ENCODE assay signal across 26 mouse cellular contexts in the genomic region with DNA sequence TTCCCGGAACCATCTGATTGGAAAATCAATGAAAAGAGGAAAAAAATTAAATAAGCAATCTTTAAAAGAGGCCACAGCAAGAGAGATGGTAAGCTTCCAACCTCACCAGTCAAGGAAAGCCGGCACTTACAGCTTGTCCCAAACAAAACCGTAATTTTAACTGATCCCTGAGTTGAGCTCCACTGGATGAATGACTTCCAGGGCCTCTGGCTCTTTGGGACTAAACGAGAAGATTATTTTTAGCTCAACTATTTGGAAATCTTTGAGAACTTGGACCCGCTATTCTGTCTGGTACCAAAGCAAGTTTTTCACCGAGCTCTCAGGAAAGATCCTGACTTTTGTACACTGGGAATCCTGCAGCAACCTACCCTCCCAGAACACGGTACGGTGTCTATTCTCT.
DNase-seq lines count a peak whose midpoint lies in the region; ATAC-seq and TF ChIP-seq lines count a peak whose summit lies in the region.
"Had no signal": no experiment of that assay in that cellular context is flagged by ENCODE, and none has a peak within 500 bp of the region (broad histone marks: within the 10 kb centered on the region; RNA-seq: fewer than 3 reads in every experiment).

No protein-coding gene starts in this region.

- H3K27ac ChIP-seq in gastrocnemius, adult 2 months, result peak overlapping the region; percentile 50
- peak overlapping the region; percentile 51 for H3K27ac ChIP-seq in heart, adult 2 months
- H3K27ac ChIP-seq in kidney, adult 2 months (ENCODE audit: insufficient read depth, low read depth, low read length), result no peak overlapping the region
- H3K27ac ChIP-seq in kidney, embryonic 16.5 days (ENCODE audit: low read length), result no peak overlapping the region
- H3K27ac ChIP-seq: embryonic facial prominence, embryonic 10.5 days; embryonic facial prominence, embryonic 13.5 days; forebrain, embryonic 12.5 days; forebrain, embryonic 15.5 days; heart, embryonic 13.5 days; hindbrain, embryonic 12.5 days; hindbrain, embryonic 15.5 days had no signal

- H3K9ac ChIP-seq in heart, adult 2 months (ENCODE audit: low read depth, low read length), result no peak overlapping the region
- H3K9ac ChIP-seq in kidney, embryonic 16.5 days (replicated peaks; ENCODE audit: low read length), result no peak overlapping the region
- H3K9ac ChIP-seq: embryonic facial prominence, embryonic 13.5 days; forebrain, embryonic 12.5 days; forebrain, embryonic 15.5 days; heart, embryonic 13.5 days; hindbrain, embryonic 12.5 days; hindbrain, embryonic 15.5 days had no signal

- H3K4me3 ChIP-seq in gastrocnemius, adult 2 months, result peak overlapping the region; percentile 21
- no peak overlapping the region for H3K4me3 ChIP-seq in heart, adult 2 months
- H3K4me3 ChIP-seq in kidney, adult 2 months (ENCODE audit: insufficient read depth, low read depth, low read length), result no peak overlapping the region
- H3K4me3 ChIP-seq in kidney, embryonic 16.5 days (ENCODE audit: low read length), result no peak overlapping the region
- H3K4me3 ChIP-seq: embryonic facial prominence, embryonic 10.5 days; embryonic facial prominence, embryonic 13.5 days; erythroblast, embryonic 14.5 days; forebrain, embryonic 12.5 days; forebrain, embryonic 15.5 days; heart, embryonic 13.5 days; hindbrain, embryonic 12.5 days; hindbrain, embryonic 15.5 days had no signal

- DNase-seq in gastrocnemius, adult 2 months, result no peak
- no peak for DNase-seq in gastrocnemius, postnatal 14 days
- DNase-seq in heart, adult 2 months, result no peak
- DNase-seq in heart, postnatal 36 days, result no peak
- peak; percentile 7 for DNase-seq in kidney, adult 2 months
- peak; percentile 29 for DNase-seq in skeletal muscle tissue, adult 2 months (ENCODE audit: low read depth, low spot score)
- DNase-seq: adrenal gland, adult 2 months; adrenal gland, postnatal 14 days; B cell, adult 2 months; cerebellum, adult 11-12 months; cerebellum, adult 8-10 months; cerebellum, postnatal 10 days; cerebellum, postnatal 36 days; embryo, embryonic 11 days; gastrocnemius, postnatal 25 days; kidney, adult 8-10 months had no signal

- TF ChIP-seq CTCF in gastrocnemius, adult 2 months (IDR thresholded peaks at IDR 0.05), result no peak
- TF ChIP-seq CTCF in heart, adult 2 months (IDR thresholded peaks at IDR 0.05), result no peak
- TF ChIP-seq CTCF in kidney, adult 2 months (conservative IDR thresholded peaks at IDR 0.05; ENCODE audit: insufficient read depth, insufficient read length, low read depth, low read length), result no peak

- intact Hi-C loops in gastrocnemius, adult 2 months (cut with DNase I), result no loop called here
- intact Hi-C loops in gastrocnemius, postnatal 14 days (cut with DNase I; ENCODE audit: low total_unique reads), result no loop called here
- intact Hi-C loops in heart, adult 2 months (cut with DNase I), result no loop called here
- intact Hi-C loops in heart, postnatal 36 days (cut with DNase I), result no loop called here

- no peak for TF ChIP-seq EP300 in heart, adult 2 months (IDR thresholded peaks at IDR 0.05; ENCODE audit: insufficient read depth, low read depth, low read length)

- no peak overlapping the region for H3K4me2 ChIP-seq in kidney, embryonic 16.5 days (replicated peaks; ENCODE audit: low read depth, low read length)
- H3K4me2 ChIP-seq: embryonic facial prominence, embryonic 13.5 days; forebrain, embryonic 12.5 days; forebrain, embryonic 15.5 days; heart, embryonic 13.5 days; hindbrain, embryonic 12.5 days; hindbrain, embryonic 15.5 days had no signal

- H3K9me3 ChIP-seq in kidney, embryonic 16.5 days (ENCODE audit: low read length), result no peaks in the 10 kb centered on the region
- H3K9me3 ChIP-seq: embryonic facial prominence, embryonic 10.5 days; embryonic facial prominence, embryonic 13.5 days; forebrain, embryonic 12.5 days; forebrain, embryonic 15.5 days; heart, embryonic 13.5 days; hindbrain, embryonic 12.5 days; hindbrain, embryonic 15.5 days had no signal

- no peaks in the 10 kb centered on the region for H3K4me1 ChIP-seq in heart, adult 2 months (ENCODE audit: control insufficient read depth, insufficient read depth, low read length)
- no peaks in the 10 kb centered on the region for H3K4me1 ChIP-seq in kidney, adult 2 months (ENCODE audit: control insufficient read depth, insufficient read depth, low read length)
- H3K4me1 ChIP-seq in kidney, embryonic 16.5 days (ENCODE audit: insufficient read depth, low read length), result no peaks in the 10 kb centered on the region
- H3K4me1 ChIP-seq: embryonic facial prominence, embryonic 10.5 days; embryonic facial prominence, embryonic 13.5 days; forebrain, embryonic 12.5 days; forebrain, embryonic 15.5 days; heart, embryonic 13.5 days; hindbrain, embryonic 12.5 days; hindbrain, embryonic 15.5 days had no signal

- no peaks in the 10 kb centered on the region for H3K36me3 ChIP-seq in heart, adult 2 months (ENCODE audit: control insufficient read depth, insufficient read depth, low read length)
- H3K36me3 ChIP-seq in kidney, adult 2 months (ENCODE audit: control insufficient read depth, insufficient read depth, low read length), result no peaks in the 10 kb centered on the region
- H3K36me3 ChIP-seq in kidney, embryonic 16.5 days (ENCODE audit: insufficient read depth, low read length), result no peaks in the 10 kb centered on the region
- H3K36me3 ChIP-seq: embryonic facial prominence, embryonic 10.5 days; embryonic facial prominence, embryonic 13.5 days; forebrain, embryonic 12.5 days; forebrain, embryonic 15.5 days; heart, embryonic 13.5 days; hindbrain, embryonic 12.5 days; hindbrain, embryonic 15.5 days had no signal

- H3K27me3 ChIP-seq in heart, adult 2 months (ENCODE audit: control insufficient read depth, insufficient read depth, low read length), result no peaks in the 10 kb centered on the region
- no peaks in the 10 kb centered on the region for H3K27me3 ChIP-seq in kidney, adult 2 months (replicated peaks; ENCODE audit: control insufficient read depth, insufficient read depth, low read length)
- H3K27me3 ChIP-seq in kidney, embryonic 16.5 days (ENCODE audit: insufficient read depth, low read length), result no peaks in the 10 kb centered on the region
- H3K27me3 ChIP-seq: embryonic facial prominence, embryonic 13.5 days; forebrain, embryonic 12.5 days; forebrain, embryonic 15.5 days; heart, embryonic 13.5 days; hindbrain, embryonic 12.5 days; hindbrain, embryonic 15.5 days had no signal

- ATAC-seq in kidney, embryonic 16.5 days (ENCODE audit: low FRiP score, low TSS enrichment), result no peak
- ATAC-seq: forebrain, embryonic 15.5 days; intestine, postnatal 0 days had no signal

- 59% methylated on average over 8 of the region's 8 CpGs for WGBS in heart, adult 2 months
- 80% methylated on average over 8 of the region's 8 CpGs for WGBS in kidney, adult 2 months
- WGBS in kidney, embryonic 16.5 days, result 77% methylated on average over 8 of the region's 8 CpGs

- no peak for TF ChIP-seq POLR2A in heart, adult 2 months (IDR thresholded peaks at IDR 0.05; ENCODE audit: insufficient read depth, low read depth, low read length)
- TF ChIP-seq POLR2A in kidney, adult 2 months (IDR thresholded peaks at IDR 0.05; ENCODE audit: low read depth, low read length), result no peak

- no peaks in the 10 kb centered on the region for H3K79me2 ChIP-seq in heart, adult 2 months (replicated peaks; ENCODE audit: control insufficient read depth, insufficient read depth, low read length)

Comparison
In these comparisons a context has a peak if more than half of its experiments do, and no peak if none do; other contexts are left out.
1. DNase-seq: peak in kidney, adult 2 months (single experiment) and skeletal muscle tissue, adult 2 months (single experiment); none in gastrocnemius, adult 2 months (single experiment), gastrocnemius, postnatal 14 days (single experiment), heart, adult 2 months (0 of 2) and heart, postnatal 36 days (0 of 2).
2. H3K27ac ChIP-seq: peak in gastrocnemius, adult 2 months (single experiment) and heart, adult 2 months (single experiment); none in kidney, adult 2 months (single experiment) and kidney, embryonic 16.5 days (single experiment).